In the genomic region with DNA sequence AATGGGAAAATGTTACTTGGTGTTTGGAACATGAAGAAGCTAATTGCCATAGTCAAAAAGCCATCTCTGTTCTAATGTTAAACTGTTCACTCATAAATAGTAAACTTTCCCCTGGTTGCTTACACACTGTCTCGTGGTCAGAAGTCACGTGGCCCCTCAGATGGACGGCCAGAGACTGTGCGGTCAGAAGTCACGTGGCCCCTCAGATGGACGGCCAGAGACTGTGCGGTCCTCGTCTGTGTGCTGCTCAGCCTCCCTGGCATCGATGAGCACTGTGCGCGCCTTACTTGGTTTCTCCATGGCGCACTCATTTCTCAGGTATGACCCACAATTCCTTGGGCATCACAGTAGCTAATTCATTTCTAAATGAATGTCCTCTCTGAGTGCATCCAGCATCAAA, we compare ENCODE assay signal across 19 mouse cellular contexts. TPM values are rescaled to one million over a fixed set of nuclear protein-coding genes. Genes with fewer than 3 reads are reported as not detected.
DNase-seq lines count a peak whose midpoint lies in the region; ATAC-seq and TF ChIP-seq lines count a peak whose summit lies in the region.
"Had no signal": no experiment of that assay in that cellular context is flagged by ENCODE, and none has a peak within 500 bp of the region (broad histone marks: within the 10 kb centered on the region; RNA-seq: fewer than 3 reads in every experiment).

No protein-coding gene starts in this region.

- no peaks in the 10 kb centered on the region; the same call in 1 of the 2 replicates for H3K4me1 ChIP-seq in lung, adult 2 months (ENCODE audit: control insufficient read depth, insufficient read depth, low read length)
- H3K4me1 ChIP-seq in kidney, postnatal 0 days (replicated peaks; ENCODE audit: insufficient read depth, low read length) = no peaks in the 10 kb centered on the region
- peaks cover 13% of the 10 kb centered on the region for H3K4me1 ChIP-seq in midbrain, embryonic 14.5 days (ENCODE audit: control insufficient read depth, insufficient read depth, low read length)
- no peaks in the 10 kb centered on the region for H3K4me1 ChIP-seq in hindbrain, embryonic 12.5 days

- DNase-seq in lung, adult 18-20 months = peak; percentile 16 to 30
- no peak for DNase-seq in lung, adult 2 months
- no peak for DNase-seq in kidney, postnatal 0 days (ENCODE audit: low spot score)
- DNase-seq in kidney, postnatal 36 days = peak; percentile 57 to 65
- no peak for DNase-seq in midbrain, embryonic 14.5 days
- no peak for DNase-seq in ovary, adult 18-20 months (ENCODE audit: low spot score)
- DNase-seq: adrenal gland, adult 2 months; cerebellum, adult 8-10 months; heart, postnatal 4 days; thymus, postnatal 14 days had no signal

- H3K27ac ChIP-seq in kidney, postnatal 0 days = no peak overlapping the region
- peak overlapping the region; percentile 63; the same call in 1 of the 2 replicates for H3K27ac ChIP-seq in midbrain, embryonic 14.5 days (replicated peaks; ENCODE audit: low read depth, low read length)
- no peak overlapping the region for H3K27ac ChIP-seq in hindbrain, embryonic 12.5 days
- H3K27ac ChIP-seq: forebrain, embryonic 12.5 days; limb, embryonic 15.5 days; liver, embryonic 15.5 days; neural tube, embryonic 15.5 days had no signal

- peak; percentile 54 for ATAC-seq in kidney, postnatal 0 days (replicated peaks; ENCODE audit: low FRiP score, low read depth)
- ATAC-seq in midbrain, embryonic 14.5 days (ENCODE audit: low FRiP score, low TSS enrichment) = no peak; the same call in 1 of the 2 replicates
- no peak for ATAC-seq in hindbrain, embryonic 12.5 days (ENCODE audit: low FRiP score)
- ATAC-seq: hindbrain, embryonic 16.5 days; intestine, embryonic 16.5 days had no signal

- WGBS in lung, adult 2 months = 73% methylated on average over 12 of the region's 12 CpGs
- 76% methylated on average over 12 of the region's 12 CpGs for WGBS in kidney, postnatal 0 days
- 83% methylated on average over 12 of the region's 12 CpGs for WGBS in midbrain, embryonic 14.5 days
- WGBS in hindbrain, embryonic 12.5 days = 87% methylated on average over 12 of the region's 12 CpGs

- no peaks in the 10 kb centered on the region for H3K9me3 ChIP-seq in kidney, postnatal 0 days (replicated peaks; ENCODE audit: low read length)
- H3K9me3 ChIP-seq in midbrain, embryonic 14.5 days (ENCODE audit: control insufficient read depth, low read length) = no peaks in the 10 kb centered on the region
- H3K9me3 ChIP-seq in hindbrain, embryonic 12.5 days (replicated peaks) = no peaks in the 10 kb centered on the region
- H3K9me3 ChIP-seq: forebrain, embryonic 12.5 days; heart, embryonic 12.5 days; limb, embryonic 15.5 days; liver, embryonic 15.5 days; megakaryocyte, embryonic 14.5 days; neural tube, embryonic 15.5 days had no signal

- H3K36me3 ChIP-seq in kidney, postnatal 0 days (ENCODE audit: insufficient read depth, low read length) = 0 out of 2 replicates have a peak, but pooled peaks cover 7% of the 10 kb centered on the region
- peaks cover 2% of the 10 kb centered on the region; the same call in 1 of the 2 replicates for H3K36me3 ChIP-seq in midbrain, embryonic 14.5 days (ENCODE audit: control insufficient read depth, insufficient read depth, low read length)
- 0 out of 2 replicates have a peak, but pooled peaks cover 4% of the 10 kb centered on the region for H3K36me3 ChIP-seq in hindbrain, embryonic 12.5 days
- H3K36me3 ChIP-seq: heart, embryonic 12.5 days had no signal

- no peak for TF ChIP-seq POLR2A in lung, adult 2 months (IDR thresholded peaks at IDR 0.05; ENCODE audit: borderline replicate concordance, extremely low read depth, low read depth, low read length)

- TF ChIP-seq CTCF in lung, adult 2 months (IDR thresholded peaks at IDR 0.05; ENCODE audit: insufficient read depth, low read length) = no peak
- TF ChIP-seq CTCF in kidney, postnatal 0 days (IDR thresholded peaks at IDR 0.05; ENCODE audit: low read depth) = no peak

- no peak overlapping the region for H3K9ac ChIP-seq in kidney, postnatal 0 days (ENCODE audit: low read depth, low read length)
- no peak overlapping the region for H3K9ac ChIP-seq in midbrain, embryonic 14.5 days (replicated peaks; ENCODE audit: low read length)
- H3K9ac ChIP-seq in hindbrain, embryonic 12.5 days = no peak overlapping the region
- H3K9ac ChIP-seq: forebrain, embryonic 12.5 days; heart, embryonic 12.5 days; limb, embryonic 15.5 days; liver, embryonic 15.5 days; neural tube, embryonic 15.5 days had no signal

- H3K4me2 ChIP-seq in kidney, postnatal 0 days (ENCODE audit: low read length) = no peak overlapping the region
- no peak overlapping the region for H3K4me2 ChIP-seq in midbrain, embryonic 14.5 days (ENCODE audit: low read length)
- H3K4me2 ChIP-seq in hindbrain, embryonic 12.5 days (replicated peaks) = no peak overlapping the region
- H3K4me2 ChIP-seq: forebrain, embryonic 12.5 days; heart, embryonic 12.5 days; limb, embryonic 15.5 days; liver, embryonic 15.5 days; neural tube, embryonic 15.5 days had no signal

- H3K27me3 ChIP-seq in kidney, postnatal 0 days (ENCODE audit: insufficient read depth, low read length) = no peaks in the 10 kb centered on the region
- no peaks in the 10 kb centered on the region for H3K27me3 ChIP-seq in midbrain, embryonic 14.5 days (ENCODE audit: control insufficient read depth, insufficient read depth, low read length)
- H3K27me3 ChIP-seq in hindbrain, embryonic 12.5 days = no peaks in the 10 kb centered on the region
- H3K27me3 ChIP-seq: forebrain, embryonic 12.5 days; heart, embryonic 12.5 days; limb, embryonic 15.5 days; liver, embryonic 15.5 days; megakaryocyte, embryonic 14.5 days; neural tube, embryonic 15.5 days had no signal

- H3K4me3 ChIP-seq in lung, adult 2 months (replicated peaks; ENCODE audit: extremely low read depth, low read depth, low read length) = no peak overlapping the region
- no peak overlapping the region for H3K4me3 ChIP-seq in kidney, postnatal 0 days (replicated peaks; ENCODE audit: low read depth, low read length)
- no peak overlapping the region for H3K4me3 ChIP-seq in midbrain, embryonic 14.5 days (replicated peaks; ENCODE audit: low read depth, low read length)
- no peak overlapping the region for H3K4me3 ChIP-seq in hindbrain, embryonic 12.5 days
- H3K4me3 ChIP-seq: forebrain, embryonic 12.5 days; heart, embryonic 12.5 days; limb, embryonic 15.5 days; liver, embryonic 15.5 days; megakaryocyte, embryonic 14.5 days; neural tube, embryonic 15.5 days had no signal

RNA-seq across cellular contexts. Expression of a gene that starts 20.3 kb away (rescaled TPM):
- 10.3 and 11.5 TPM in 2 replicates for polyA plus RNA-seq in lung, adult 2 months (2012; rRNA removed)
- polyA plus RNA-seq in kidney, postnatal 0 days (2015; fragmentation: Nextera tagmentation; extraction: Ambion mirVana) = 22.4 and 24.5 TPM in 2 replicates
- polyA plus RNA-seq in midbrain, embryonic 14.5 days (2014; fragmentation: Nextera tagmentation; extraction: Ambion mirVana) = 25.3 and 33.9 TPM in 2 replicates
- polyA plus RNA-seq in hindbrain, embryonic 12.5 days (2016; fragmentation: Nextera tagmentation; extraction: Ambion mirVana) = 28.8 and 32.3 TPM in 2 replicates

RNA-seq across cellular contexts. Expression of a gene that starts 20.6 kb away (rescaled TPM):
- 6.8 and 10.8 TPM in 2 replicates for polyA plus RNA-seq in lung, adult 2 months (2012; rRNA removed)
- polyA plus RNA-seq in kidney, postnatal 0 days (2015; fragmentation: Nextera tagmentation; extraction: Ambion mirVana) = 79.9 and 92.8 TPM in 2 replicates
- 52.7 and 72.4 TPM in 2 replicates for polyA plus RNA-seq in midbrain, embryonic 14.5 days (2014; fragmentation: Nextera tagmentation; extraction: Ambion mirVana)
- polyA plus RNA-seq in hindbrain, embryonic 12.5 days (2016; fragmentation: Nextera tagmentation; extraction: Ambion mirVana) = 88.4 and 90.1 TPM in 2 replicates

Comparison
In these comparisons a context has a peak if more than half of its experiments do, and no peak if none do; other contexts are left out.
1. DNase-seq: peak in lung, adult 18-20 months (2 of 2) and kidney, postnatal 36 days (2 of 2); none in lung, adult 2 months (single experiment), kidney, postnatal 0 days (single experiment), midbrain, embryonic 14.5 days (single experiment) and ovary, adult 18-20 months (single experiment).